Mouse (Mus musculus) retina, embryonic 14.5 days (tissue): ENCODE measurements around the gene Gla.
A peak's percentile ranks its signal among the peaks of the same experiment; 100 is the strongest.
"Not testable (repeated sequence)": the region's sequence is repeated elsewhere in the genome, so short reads cannot be mapped to it uniquely, and the experiment has no call there.

ENCODE experiments used
- DNase-seq: peaks from one replicate; pipeline ENCODE4 v3.0.0-alpha.2; 2015; ENCODE audit warnings: low spot score

Gene Gla

DNA sequence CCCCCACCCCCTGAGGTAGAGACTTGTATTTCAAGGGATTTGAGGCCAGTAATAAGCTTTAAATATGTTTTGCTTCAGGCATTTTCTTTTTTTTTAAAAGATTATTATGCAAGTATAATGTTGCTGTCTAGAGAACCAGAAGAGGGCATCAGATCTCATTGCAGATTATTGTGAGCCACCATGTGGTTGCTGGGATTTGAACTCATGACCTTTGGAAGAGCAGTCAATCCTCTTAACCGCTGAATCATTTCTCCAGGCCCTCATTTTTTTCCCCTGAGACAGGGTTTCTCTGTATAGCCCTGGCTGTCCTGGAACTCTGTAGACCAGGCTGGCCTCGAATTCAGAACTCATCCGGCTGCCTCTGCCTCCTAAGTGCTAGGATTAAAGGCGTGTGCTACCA, 12.7 kb downstream of the Gla start:
- DNase-seq = no peak

- DNase-seq = no peak
Observed at GRCm38 (mm10) chrX:134586447-134586846, 14.5 kb downstream of the Gla start.

DNA sequence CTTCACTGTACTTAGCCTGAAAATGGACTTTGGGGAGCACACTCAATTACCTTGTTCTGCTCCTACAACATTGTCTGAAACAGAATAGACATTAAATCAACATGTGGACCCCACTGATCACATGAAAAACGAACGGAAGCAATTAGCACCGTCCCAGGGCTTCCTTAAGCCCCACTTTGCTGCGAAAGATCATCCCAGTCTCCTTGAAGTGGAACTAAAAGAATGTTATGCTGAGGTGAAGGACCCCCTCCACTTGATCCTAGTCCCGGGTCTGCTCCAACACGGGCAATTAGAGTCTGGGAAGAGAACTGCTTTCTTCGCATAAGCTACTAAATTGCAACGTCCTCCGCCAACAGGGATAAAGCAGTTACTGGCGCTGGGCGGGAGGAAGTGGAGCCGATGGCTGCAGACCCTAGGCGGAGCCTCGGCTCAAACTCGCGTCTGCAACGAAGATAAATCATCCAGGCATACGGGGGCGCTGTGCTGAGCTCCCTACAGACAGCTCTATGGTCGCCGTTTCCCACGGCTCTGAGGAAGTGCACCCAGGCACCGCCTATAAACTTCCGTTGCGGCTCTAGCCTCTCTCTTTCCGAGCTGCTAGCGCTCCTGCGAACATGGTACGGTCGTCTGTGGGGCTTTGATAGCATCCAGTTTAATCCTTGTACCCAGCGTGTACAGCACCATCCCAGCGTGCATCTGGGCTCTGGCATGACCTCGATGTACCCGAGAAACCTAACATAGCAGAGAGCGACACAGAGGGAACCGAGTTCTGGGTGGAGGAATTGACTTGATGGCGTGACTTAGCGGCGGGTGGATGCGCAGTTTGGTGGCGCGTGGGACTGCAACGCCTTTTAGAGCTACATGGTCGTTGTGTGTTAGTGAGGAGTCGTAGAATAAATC, 15.6 kb downstream of the Gla start, which contains the start of gene Rpl36a:
TSS of gene Rpl36a (plus strand) at position 552 of the 900 bp plus-strand sequence.
- DNase-seq = peak; percentile 94

DNA sequence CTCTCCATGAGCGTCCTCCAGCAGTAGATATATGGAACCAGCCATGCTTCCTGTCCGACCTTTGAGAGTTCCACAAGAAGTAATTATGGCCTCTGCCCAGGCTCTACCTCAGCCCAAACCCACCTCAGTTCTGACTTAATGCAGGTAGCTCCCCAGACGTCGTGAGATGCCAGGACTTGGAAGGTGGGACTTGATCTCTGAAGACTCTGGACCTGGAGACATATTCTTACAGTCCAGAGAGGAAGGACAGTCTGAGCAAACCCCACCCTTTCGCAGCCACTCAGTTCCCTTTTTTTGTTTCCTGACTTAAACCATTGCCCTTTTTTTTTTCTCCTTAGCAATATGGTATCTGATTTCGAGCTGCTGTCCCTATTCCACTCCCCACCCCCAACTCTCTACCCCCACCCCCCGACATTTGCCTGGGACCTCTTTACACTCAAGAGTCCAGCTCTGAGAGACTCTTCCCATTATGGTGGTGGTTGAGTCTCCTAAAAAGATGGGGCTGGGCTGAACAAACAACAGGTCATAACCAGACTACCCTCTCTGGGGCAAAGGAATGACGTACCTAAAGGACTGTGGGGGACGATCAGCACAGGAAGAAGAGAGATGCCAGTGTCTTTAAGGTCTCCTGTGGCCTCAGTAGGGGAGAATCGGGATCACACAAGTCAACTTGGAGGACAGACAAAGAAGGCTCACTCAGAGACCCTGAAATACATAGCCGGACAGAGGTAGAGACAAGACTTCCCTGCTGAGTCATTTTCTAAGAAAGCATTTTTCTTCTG, 17.8 kb downstream of the Gla start, which contains the start of gene Btk:
TSS of gene Btk (minus strand) at position 683 of the 782 bp plus-strand sequence.
- no peak for DNase-seq

- no peak for DNase-seq
Observed at GRCm38 (mm10) chrX:134582270-134582669, 18.7 kb downstream of the Gla start.

DNA sequence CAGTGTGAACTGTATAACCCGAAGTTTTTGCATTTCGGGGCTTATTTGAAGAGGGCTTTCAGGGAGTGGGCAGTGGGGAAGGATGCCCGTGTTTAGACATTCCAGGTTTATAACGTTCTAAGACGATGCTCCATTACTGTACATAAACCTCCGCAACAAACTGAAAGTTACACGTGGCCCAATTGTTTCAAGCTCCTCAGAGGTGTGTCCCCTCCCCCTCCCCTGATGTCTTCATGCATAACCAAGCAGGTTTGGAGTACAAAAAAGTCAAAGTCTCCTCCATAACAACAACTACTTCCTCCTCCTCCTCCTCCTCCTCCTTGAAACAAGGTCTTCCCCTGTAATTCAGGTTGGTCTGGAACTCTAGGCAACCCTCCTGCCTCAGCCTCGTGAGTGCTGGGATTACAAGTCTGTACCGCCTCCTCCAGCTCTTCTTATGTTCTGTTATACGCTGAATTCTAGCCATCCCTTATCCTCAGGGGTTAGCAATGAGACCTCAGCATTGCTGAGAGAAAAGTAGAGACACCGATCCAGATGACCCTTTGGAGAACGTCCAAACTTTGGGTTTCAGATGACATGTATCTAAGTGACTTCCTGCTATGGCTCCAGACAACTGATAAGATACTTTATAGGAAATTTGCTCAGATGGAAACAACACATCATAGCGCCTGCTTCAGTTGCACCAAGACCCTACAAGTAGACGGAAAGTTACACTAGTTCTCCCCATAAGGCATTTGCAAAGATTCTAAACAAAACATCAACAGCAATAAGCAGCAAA, 20.2 kb downstream of the Gla start:
- no peak for DNase-seq

- DNase-seq = no peak
Observed at GRCm38 (mm10) chrX:134577896-134578295, 23.0 kb downstream of the Gla start.

DNA sequence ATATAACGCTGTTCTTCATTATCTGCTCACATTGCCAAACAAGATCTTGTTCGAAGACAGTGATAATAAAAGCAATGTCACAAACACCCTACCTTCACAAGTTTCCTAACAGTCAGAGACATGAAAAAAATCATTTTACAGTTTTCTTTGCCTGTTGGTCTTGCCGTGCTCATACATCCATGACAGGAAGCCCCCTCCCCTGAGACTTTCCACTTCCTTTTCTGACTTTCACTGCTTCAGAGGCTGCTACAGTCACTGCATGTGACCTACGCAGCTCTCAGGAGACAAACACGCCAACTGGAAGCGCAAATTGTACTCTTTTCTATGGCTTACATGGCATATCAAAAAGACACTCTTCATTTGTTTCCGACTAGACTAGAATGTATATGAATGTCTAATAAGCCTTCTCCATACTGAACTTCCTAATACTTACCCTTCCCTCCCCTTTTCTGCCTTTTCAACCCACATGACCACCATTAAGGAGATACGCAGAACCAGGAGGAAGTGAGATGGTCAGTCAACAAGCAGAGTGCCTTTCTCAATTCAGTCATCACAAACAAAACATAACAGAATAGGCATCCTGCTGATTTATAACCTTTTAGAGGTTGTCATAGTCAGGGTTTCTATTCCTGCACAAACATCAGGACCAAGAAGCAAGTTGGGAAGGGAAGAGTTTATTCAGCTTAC, 34.2 kb downstream of the Gla start:
- DNase-seq = no peak

- no peak for DNase-seq
Observed at GRCm38 (mm10) chrX:134564326-134564725, 36.6 kb downstream of the Gla start.

GRCm38 (mm10) chrX:134554425-134554824, 46.5 kb downstream of the Gla start:
- DNase-seq = no peak

GRCm38 (mm10) chrX:134553326-134553725, 47.6 kb downstream of the Gla start:
- DNase-seq = no peak

- peak; percentile 85 for DNase-seq
Observed at GRCm38 (mm10) chrX:134550903-134551302, 50.0 kb downstream of the Gla start.

- no peak for DNase-seq
Observed at GRCm38 (mm10) chrX:134547330-134547729, 53.6 kb downstream of the Gla start.

- DNase-seq = no peak
Observed at GRCm38 (mm10) chrX:134541955-134542308, 59.0 kb downstream of the Gla start.

DNA sequence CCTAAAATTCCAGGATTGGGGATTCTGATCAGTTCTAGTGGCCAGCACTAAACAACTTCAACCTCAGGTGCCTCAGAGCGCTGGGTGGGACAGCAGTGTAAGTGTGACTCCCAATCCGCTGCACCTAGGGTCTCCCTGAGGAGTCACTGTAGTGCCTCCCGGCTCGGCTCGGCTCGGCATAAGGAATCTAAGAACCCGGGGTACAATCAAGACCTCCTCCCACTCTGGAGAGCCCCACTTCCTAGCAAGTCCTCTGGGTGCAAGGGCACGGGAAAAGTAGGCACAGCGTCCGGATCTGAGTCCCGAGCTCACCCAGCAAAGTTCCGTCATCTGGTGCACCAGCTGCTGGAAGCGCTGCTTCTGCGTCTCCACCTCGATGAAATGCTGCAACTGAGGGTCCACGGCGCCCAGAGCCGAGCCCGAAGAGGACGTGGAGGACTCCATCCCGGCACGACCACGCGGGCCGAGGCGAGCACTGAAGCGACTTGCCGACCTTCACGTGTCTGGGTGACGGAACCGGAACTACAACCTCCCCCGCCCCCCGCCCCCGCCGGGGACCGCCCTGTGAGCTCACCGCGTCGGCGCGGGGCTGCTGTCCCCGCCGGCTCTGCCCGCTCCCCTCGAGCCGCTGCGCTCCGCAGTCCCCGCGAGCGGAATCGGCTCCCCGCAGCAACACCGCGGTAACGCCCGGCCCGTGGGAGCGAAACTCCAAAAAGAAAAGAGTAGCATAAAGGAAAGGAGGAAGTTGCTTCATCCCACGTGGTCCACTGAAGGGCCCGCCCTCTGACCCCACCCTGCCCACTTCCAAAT, 59.6 kb downstream of the Gla start, which contains the start of gene Timm8a1:
TSS of gene Timm8a1 (minus strand) at position 721 of the 810 bp plus-strand sequence.
- DNase-seq = peak; percentile 62

- DNase-seq = peak; percentile 1
Observed at GRCm38 (mm10) chrX:134540414-134541135, 60.4 kb downstream of the Gla start.

- DNase-seq = not testable (repeated sequence)
Observed at GRCm38 (mm10) chrX:134539795-134540194, 61.1 kb downstream of the Gla start.
